Mouse (Mus musculus): ENCODE results near the gene Abhd12. TPM values are rescaled to one million over a fixed set of nuclear protein-coding genes. Genes with fewer than 3 reads are reported as not detected.

Abhd12 gene
- total and polyA plus RNA-seq, 3 experiments: 17.2 to 24.5 (median 23.9) TPM

- Histone ChIP-seq H3K36me3 (replicated peaks) (peaks cover 78% of the 10 kb centered on the region), H3K4me1 (ENCODE audit: insufficient read depth, low read depth, low read length) (peaks cover 7% of the 10 kb centered on the region), H3K9me3 (replicated peaks) (no peaks in the 10 kb centered on the region), H3K27me3 (ENCODE audit: insufficient read depth, low read length) (no peaks in the 10 kb centered on the region), H3K4me3 (ENCODE audit: low read depth, low read length) (no peak overlapping the region)
- no peak for DNase-seq (ENCODE audit: low spot score)
- TF ChIP-seq CTCF (IDR thresholded peaks at IDR 0.05; ENCODE audit: low read depth, low read length) (no peak), GATA2 (IDR thresholded peaks at IDR 0.05; ENCODE audit: borderline replicate concordance, low read depth, low read length) (no peak), GATA1 (IDR thresholded peaks at IDR 0.05; ENCODE audit: borderline replicate concordance, low read length) (no peak), TAL1 (conservative IDR thresholded peaks at IDR 0.05; ENCODE audit: low read depth, low read length) (no peak), POLR2AphosphoS5 (IDR thresholded peaks at IDR 0.05; ENCODE audit: insufficient replicate concordance, low read depth, low read length) (no peak)
- ATAC-seq (ENCODE audit: extremely low read depth, insufficient number of reproducible peaks, low FRiP score, poor library complexity, severe bottlenecking): no peak
These were observed 66.8 kb downstream of the Abhd12 start for GRCm38 (mm10) chr2:150837781-150838180.

GRCm38 (mm10) chr2:150836906-150837305 is 67.6 kb downstream of the Abhd12 start:
- ATAC-seq (ENCODE audit: extremely low read depth, insufficient number of reproducible peaks, low FRiP score, poor library complexity, severe bottlenecking): no peak
- DNase-seq (ENCODE audit: low spot score): no peak

GRCm38 (mm10) chr2:150835975-150836374 is 68.6 kb downstream of the Abhd12 start:
- no peaks in the 10 kb centered on the region for H3K9me3 ChIP-seq (replicated peaks)
- no peak for ATAC-seq (ENCODE audit: extremely low read depth, insufficient number of reproducible peaks, low FRiP score, poor library complexity, severe bottlenecking)
- DNase-seq (ENCODE audit: low spot score): no peak
- H3K36me3 ChIP-seq (replicated peaks): peaks cover 87% of the 10 kb centered on the region
- no peaks in the 10 kb centered on the region for H3K27me3 ChIP-seq (ENCODE audit: insufficient read depth, low read length)
- no peak overlapping the region for H3K4me3 ChIP-seq (ENCODE audit: low read depth, low read length)
- TF ChIP-seq TAL1 (conservative IDR thresholded peaks at IDR 0.05; ENCODE audit: low read depth, low read length): no peak
- no peak for TF ChIP-seq POLR2AphosphoS5 (IDR thresholded peaks at IDR 0.05; ENCODE audit: insufficient replicate concordance, low read depth, low read length)
- H3K4me1 ChIP-seq (ENCODE audit: insufficient read depth, low read depth, low read length): peaks cover 7% of the 10 kb centered on the region; the same call in 1 of the 2 replicates

More at GRCm38 (mm10) chr2:150836906-150837305, 67.6 kb downstream of the Abhd12 start:
- peaks cover 7% of the 10 kb centered on the region for H3K4me1 ChIP-seq (ENCODE audit: insufficient read depth, low read depth, low read length)
- peaks cover 81% of the 10 kb centered on the region for H3K36me3 ChIP-seq (replicated peaks)
- H3K27me3 ChIP-seq (ENCODE audit: insufficient read depth, low read length): no peaks in the 10 kb centered on the region
- H3K9me3 ChIP-seq (replicated peaks): no peaks in the 10 kb centered on the region
- no peak overlapping the region for H3K4me3 ChIP-seq (ENCODE audit: low read depth, low read length)
- TF ChIP-seq TAL1 (conservative IDR thresholded peaks at IDR 0.05; ENCODE audit: low read depth, low read length): no peak
- no peak for TF ChIP-seq POLR2AphosphoS5 (IDR thresholded peaks at IDR 0.05; ENCODE audit: insufficient replicate concordance, low read depth, low read length)
- no peak for TF ChIP-seq GATA1 (IDR thresholded peaks at IDR 0.05; ENCODE audit: borderline replicate concordance, low read length)
- no peak for TF ChIP-seq GATA2 (IDR thresholded peaks at IDR 0.05; ENCODE audit: borderline replicate concordance, low read depth, low read length)
- no peak for TF ChIP-seq CTCF (IDR thresholded peaks at IDR 0.05; ENCODE audit: low read depth, low read length)

- H3K4me3 ChIP-seq (ENCODE audit: low read depth, low read length): no peak overlapping the region
- peaks cover 91% of the 10 kb centered on the region for H3K36me3 ChIP-seq (replicated peaks)
- TF ChIP-seq TAL1 (conservative IDR thresholded peaks at IDR 0.05; ENCODE audit: low read depth, low read length) (no peak), GATA2 (IDR thresholded peaks at IDR 0.05; ENCODE audit: borderline replicate concordance, low read depth, low read length) (no peak), POLR2AphosphoS5 (IDR thresholded peaks at IDR 0.05; ENCODE audit: insufficient replicate concordance, low read depth, low read length) (no peak), GATA1 (IDR thresholded peaks at IDR 0.05; ENCODE audit: borderline replicate concordance, low read length) (no peak)
- H3K27me3 ChIP-seq (ENCODE audit: insufficient read depth, low read length): no peaks in the 10 kb centered on the region
- peaks cover 7% of the 10 kb centered on the region; the same call in 1 of the 2 replicates for H3K4me1 ChIP-seq (ENCODE audit: insufficient read depth, low read depth, low read length)
- ATAC-seq (ENCODE audit: extremely low read depth, insufficient number of reproducible peaks, low FRiP score, poor library complexity, severe bottlenecking) (no peak), DNase-seq (ENCODE audit: low spot score) (no peak)
- no peaks in the 10 kb centered on the region for H3K9me3 ChIP-seq (replicated peaks)
These were observed 69.9 kb downstream of the Abhd12 start for GRCm38 (mm10) chr2:150834616-150835015.

- no peak for DNase-seq (ENCODE audit: low spot score)
- H3K36me3 ChIP-seq (replicated peaks): peaks cover 92% of the 10 kb centered on the region
- TF ChIP-seq GATA2 (IDR thresholded peaks at IDR 0.05; ENCODE audit: borderline replicate concordance, low read depth, low read length): no peak
- no peak for TF ChIP-seq POLR2AphosphoS5 (IDR thresholded peaks at IDR 0.05; ENCODE audit: insufficient replicate concordance, low read depth, low read length)
- no peak for TF ChIP-seq GATA1 (IDR thresholded peaks at IDR 0.05; ENCODE audit: borderline replicate concordance, low read length)
- no peak for TF ChIP-seq TAL1 (conservative IDR thresholded peaks at IDR 0.05; ENCODE audit: low read depth, low read length)
- no peak for TF ChIP-seq CTCF (IDR thresholded peaks at IDR 0.05; ENCODE audit: low read depth, low read length)
These were observed 72.5 kb downstream of the Abhd12 start for GRCm38 (mm10) chr2:150832029-150832428.

GRCm38 (mm10) chr2:150830911-150831441 is 73.6 kb downstream of the Abhd12 start:
- no peak overlapping the region for H3K4me3 ChIP-seq (ENCODE audit: low read depth, low read length)
- no peaks in the 10 kb centered on the region for H3K4me1 ChIP-seq (ENCODE audit: insufficient read depth, low read depth, low read length)
- no peak for DNase-seq (ENCODE audit: low spot score)
- peaks cover 95% of the 10 kb centered on the region for H3K36me3 ChIP-seq (replicated peaks)
- H3K9me3 ChIP-seq (replicated peaks): no peaks in the 10 kb centered on the region
- TF ChIP-seq GATA1 (IDR thresholded peaks at IDR 0.05; ENCODE audit: borderline replicate concordance, low read length) (no peak), POLR2AphosphoS5 (IDR thresholded peaks at IDR 0.05; ENCODE audit: insufficient replicate concordance, low read depth, low read length) (no peak), TAL1 (conservative IDR thresholded peaks at IDR 0.05; ENCODE audit: low read depth, low read length) (no peak), GATA2 (IDR thresholded peaks at IDR 0.05; ENCODE audit: borderline replicate concordance, low read depth, low read length) (no peak), CTCF (IDR thresholded peaks at IDR 0.05; ENCODE audit: low read depth, low read length) (no peak)
- H3K27me3 ChIP-seq (ENCODE audit: insufficient read depth, low read length): no peaks in the 10 kb centered on the region
- no peak for ATAC-seq (ENCODE audit: extremely low read depth, insufficient number of reproducible peaks, low FRiP score, poor library complexity, severe bottlenecking)

More at GRCm38 (mm10) chr2:150832029-150832428, 72.5 kb downstream of the Abhd12 start:
- H3K4me3 ChIP-seq (ENCODE audit: low read depth, low read length): no peak overlapping the region
- H3K9me3 ChIP-seq (replicated peaks): no peaks in the 10 kb centered on the region
- ATAC-seq (ENCODE audit: extremely low read depth, insufficient number of reproducible peaks, low FRiP score, poor library complexity, severe bottlenecking): no peak
- H3K27me3 ChIP-seq (ENCODE audit: insufficient read depth, low read length): no peaks in the 10 kb centered on the region
- 0 out of 2 replicates have a peak, but pooled peaks cover 1% of the 10 kb centered on the region for H3K4me1 ChIP-seq (ENCODE audit: insufficient read depth, low read depth, low read length)
